Mouse (Mus musculus) kidney, adult 8-10 months (tissue): ENCODE measurements around the gene Mcts1.

Source experiments
- DNase-seq, 2 experiments: peaks; one replicate each; pipeline ENCODE4 v3.0.0; 2022

The Mcts1 gene

GRCm38 (mm10) chrX:38656206-38656883 lies 56.0 kb downstream of the Mcts1 start:
- DNase-seq = no peak
